Mouse (Mus musculus): Measurements from ENCODE around the gene Dnah3.

- TF ChIP-seq POLR2A (IDR thresholded peaks at IDR 0.05; ENCODE audit: low read depth, low read length) (no peak), CTCF (IDR thresholded peaks at IDR 0.05; ENCODE audit: borderline replicate concordance, insufficient read depth, low read length) (no peak)
Measured at GRCm38 (mm10) chr7:120142743-120143142, 47.7 kb upstream of the Dnah3 start.

Data from embryonic fibroblast, embryonic 13.5 days (primary cell).